In genomic region chr13:102933702-102934101, GRCm38 (mm10) we compare ENCODE assay signal across 10 mouse cellular contexts.
DNase-seq lines count a peak whose midpoint lies in the region; ATAC-seq and TF ChIP-seq lines count a peak whose summit lies in the region.
"Had no signal": no experiment of that assay in that cellular context is flagged by ENCODE, and none has a peak within 500 bp of the region (broad histone marks: within the 10 kb centered on the region; RNA-seq: fewer than 3 reads in every experiment).

No protein-coding gene starts in this region.

- H3K4me3 ChIP-seq in forebrain, postnatal 0 days (ENCODE audit: low read depth, low read length) = no peak overlapping the region
- H3K4me3 ChIP-seq in forebrain, embryonic 10.5 days = no peak overlapping the region
- H3K4me3 ChIP-seq: erythroblast, embryonic 14.5 days; midbrain, embryonic 10.5 days had no signal

- 59% methylated on average over 5 of the region's 5 CpGs for WGBS in forebrain, postnatal 0 days
- 93% methylated on average over 5 of the region's 5 CpGs for WGBS in forebrain, embryonic 10.5 days

- ATAC-seq in forebrain, postnatal 0 days = peak; percentile 70

- no peaks in the 10 kb centered on the region for H3K9me3 ChIP-seq in forebrain, postnatal 0 days (ENCODE audit: low read length)
- H3K9me3 ChIP-seq in forebrain, embryonic 10.5 days = no peaks in the 10 kb centered on the region
- H3K9me3 ChIP-seq: midbrain, embryonic 10.5 days had no signal

- no peak overlapping the region for H3K9ac ChIP-seq in forebrain, postnatal 0 days

- H3K4me1 ChIP-seq in forebrain, postnatal 0 days (ENCODE audit: insufficient read depth) = no peaks in the 10 kb centered on the region
- H3K4me1 ChIP-seq in forebrain, embryonic 10.5 days = no peaks in the 10 kb centered on the region
- H3K4me1 ChIP-seq: midbrain, embryonic 10.5 days had no signal

- DNase-seq in forebrain, postnatal 0 days = peak; percentile 55
- no peak for DNase-seq in forebrain, embryonic 10.5 days (ENCODE audit: extremely low spot score, low spot score)
- peak; percentile 62 for DNase-seq in right cerebral cortex, adult 18-20 months
- DNase-seq in right cerebral cortex, postnatal 4 days = no peak
- peak; percentile 37 for DNase-seq in gonadal fat pad, adult 2 months (ENCODE audit: low read depth)
- DNase-seq in kidney, adult 8-10 months = no peak
- DNase-seq in ovary, postnatal 36 days (ENCODE audit: low spot score) = no peak
- no peak for DNase-seq in embryo, embryonic 10 days (ENCODE audit: low spot score)

- no peaks in the 10 kb centered on the region for H3K36me3 ChIP-seq in forebrain, postnatal 0 days (ENCODE audit: insufficient read depth)
- H3K36me3 ChIP-seq in forebrain, embryonic 10.5 days (replicated peaks) = no peaks in the 10 kb centered on the region
- H3K36me3 ChIP-seq: midbrain, embryonic 10.5 days had no signal

- H3K27ac ChIP-seq in forebrain, postnatal 0 days (ENCODE audit: low read depth, low read length) = no peak overlapping the region
- H3K27ac ChIP-seq in forebrain, embryonic 10.5 days = no peak overlapping the region
- H3K27ac ChIP-seq: midbrain, embryonic 10.5 days had no signal

- H3K4me2 ChIP-seq in forebrain, postnatal 0 days (ENCODE audit: low read depth) = no peak overlapping the region

- no peak for TF ChIP-seq CTCF in forebrain, postnatal 0 days (IDR thresholded peaks at IDR 0.05; ENCODE audit: low read depth)

- no peaks in the 10 kb centered on the region for H3K27me3 ChIP-seq in forebrain, postnatal 0 days (ENCODE audit: insufficient read depth, low read length)
- H3K27me3 ChIP-seq in forebrain, embryonic 10.5 days (ENCODE audit: poor library complexity, severe bottlenecking) = no peaks in the 10 kb centered on the region

Comparison
In these comparisons a context has a peak if more than half of its experiments do, and no peak if none do; other contexts are left out.
1. DNase-seq: peak in forebrain, postnatal 0 days (single experiment), right cerebral cortex, adult 18-20 months (single experiment) and gonadal fat pad, adult 2 months (single experiment); none in forebrain, embryonic 10.5 days (single experiment), right cerebral cortex, postnatal 4 days (single experiment), kidney, adult 8-10 months (0 of 2), ovary, postnatal 36 days (single experiment) and embryo, embryonic 10 days (single experiment).